Mouse (Mus musculus) skeletal muscle tissue, adult 2 months (tissue): ENCODE data around the gene Nhlrc3.
A peak's percentile ranks its signal among the peaks of the same experiment; 100 is the strongest.

Source experiments
- DNase-seq: peaks from one replicate; pipeline ENCODE4 v3.0.0-alpha.2; 2012; ENCODE audit warnings: low read depth, low spot score

The Nhlrc3 gene

DNA sequence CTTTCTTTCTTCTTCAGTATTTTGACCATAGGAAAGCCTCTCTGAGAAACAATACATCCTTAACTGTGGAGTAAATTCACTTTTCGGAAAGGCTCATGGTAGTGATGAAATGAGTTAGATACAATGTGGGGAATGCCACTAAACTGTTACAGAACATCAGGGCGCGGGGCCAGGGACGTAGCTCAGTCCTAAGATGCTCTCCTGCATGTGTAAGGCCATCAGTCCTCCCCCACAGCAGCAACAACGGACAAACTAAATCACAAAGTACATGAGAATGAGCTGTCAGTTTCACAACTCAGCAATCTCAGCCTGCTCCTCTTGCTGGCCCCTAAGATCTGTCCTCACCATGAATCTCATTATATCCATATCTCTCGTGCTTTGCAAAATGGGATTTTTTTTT is 8.6 kb downstream of the Nhlrc3 start:
- DNase-seq, result no peak

DNA sequence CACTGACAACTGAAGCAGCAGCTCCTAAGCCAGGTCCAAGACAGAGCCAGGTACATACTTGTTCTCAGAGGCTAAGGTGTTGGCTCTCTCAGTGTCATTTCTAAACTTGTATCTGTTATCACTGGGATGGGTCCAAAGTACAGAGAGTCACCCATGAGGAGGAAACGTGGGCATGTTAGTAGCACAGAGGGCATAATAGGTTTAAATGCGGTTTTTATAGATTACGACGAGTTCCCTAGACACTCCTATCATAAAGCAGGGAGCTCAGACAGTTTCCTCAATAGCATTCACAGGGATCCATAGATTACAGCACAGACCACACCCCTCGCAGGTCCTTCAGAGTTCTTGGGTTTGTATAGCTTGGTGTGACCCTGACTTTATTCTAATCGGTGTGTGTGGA is 9.1 kb downstream of the Nhlrc3 start:
- no peak for DNase-seq

DNA sequence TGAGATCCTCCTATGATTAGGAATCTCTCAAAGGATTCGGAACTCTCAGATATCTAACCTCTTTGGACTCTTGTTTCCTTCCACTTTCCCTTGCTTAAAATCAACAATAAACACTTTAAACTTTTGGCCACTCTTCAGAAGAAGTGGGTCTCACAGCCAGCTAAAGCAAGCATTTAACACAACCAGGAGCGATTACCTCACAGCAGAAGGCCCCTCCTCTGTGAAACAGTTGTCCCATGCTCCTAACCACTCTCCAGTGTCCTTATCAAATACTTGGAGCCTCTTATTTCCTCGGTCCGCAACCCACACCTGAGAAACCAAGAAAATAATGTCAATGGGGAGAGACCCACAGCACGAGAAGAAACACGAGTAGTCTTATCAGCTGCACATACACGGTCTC is 9.8 kb downstream of the Nhlrc3 start:
- no peak for DNase-seq

DNA sequence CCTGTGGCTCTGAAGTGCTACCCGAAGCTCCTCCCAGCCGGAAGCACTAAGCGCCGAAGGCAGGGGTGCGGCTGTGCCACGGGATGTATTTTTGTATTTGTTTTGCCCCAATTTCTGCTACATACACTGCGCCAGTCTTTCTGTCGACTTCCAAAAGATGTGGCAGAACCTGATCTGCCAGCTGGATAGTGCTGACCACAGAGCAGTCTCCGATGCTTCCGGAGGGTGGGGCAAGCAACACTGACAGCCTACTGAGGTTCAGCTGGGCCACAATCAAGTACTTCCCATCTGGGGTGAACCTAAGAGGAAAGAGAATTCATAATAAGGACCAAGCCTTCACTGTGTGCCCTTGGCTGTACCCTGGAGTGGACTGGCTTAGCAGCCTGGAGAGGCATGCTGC is 10.8 kb downstream of the Nhlrc3 start:
- no peak for DNase-seq

DNA sequence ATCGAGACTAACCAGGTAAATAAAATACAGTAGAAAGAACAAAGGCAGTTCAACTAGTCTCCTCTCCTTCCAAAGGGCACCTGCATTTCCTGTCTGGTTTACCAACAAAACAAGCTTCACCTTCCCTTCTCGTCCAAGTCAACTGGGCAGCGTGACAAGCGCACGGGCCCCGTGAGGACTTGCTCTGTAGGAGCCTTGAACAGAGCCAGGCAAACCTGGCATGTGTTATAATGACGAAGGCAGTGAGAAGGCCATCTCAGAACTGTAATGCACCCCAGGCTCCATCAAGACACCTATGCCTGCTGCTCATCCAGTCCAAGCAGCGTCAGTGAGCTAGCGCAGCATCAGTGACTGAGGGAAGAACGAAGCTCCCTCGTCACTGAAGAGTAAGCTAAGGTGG is 12.5 kb downstream of the Nhlrc3 start:
- DNase-seq, result no peak

DNA sequence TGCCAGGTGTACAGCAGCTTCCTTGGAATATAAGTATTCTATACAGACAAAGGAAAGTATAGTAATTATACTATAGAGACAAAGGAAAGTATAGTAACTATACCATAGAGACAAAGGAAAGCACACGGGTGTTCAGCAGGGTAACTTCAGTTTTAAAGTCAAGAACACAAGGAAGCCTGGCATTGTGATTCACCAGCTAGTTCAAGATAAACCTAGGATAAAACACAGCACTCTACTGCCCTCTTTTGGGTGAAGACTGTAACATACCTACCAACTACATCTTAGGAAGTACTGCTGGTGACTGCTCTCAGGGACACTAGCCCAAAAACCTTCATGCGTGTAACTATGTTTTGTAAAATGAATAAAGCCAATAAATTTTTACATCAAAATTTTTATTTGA is 14.9 kb downstream of the Nhlrc3 start:
- DNase-seq, result peak; percentile 78

DNA sequence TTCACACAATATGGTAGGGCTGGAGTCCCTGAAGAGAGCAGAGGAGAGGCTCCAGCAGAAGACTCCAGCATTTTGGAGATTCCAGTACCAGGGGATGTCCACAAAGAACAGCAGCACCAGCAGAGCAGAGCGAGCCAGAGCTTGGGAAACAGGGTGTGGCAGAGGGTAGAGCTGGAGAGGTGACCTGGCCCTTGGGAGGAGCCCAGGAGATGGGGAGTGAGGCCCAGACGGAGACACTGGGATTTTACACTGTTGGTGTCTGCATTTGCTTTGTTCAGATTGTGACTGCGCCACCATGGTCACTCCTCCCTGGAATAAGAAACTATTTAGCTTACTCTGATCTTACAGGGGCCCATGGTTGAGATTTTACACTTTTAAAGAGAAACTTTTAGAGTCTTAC is 16.3 kb downstream of the Nhlrc3 start:
- no peak for DNase-seq

DNA sequence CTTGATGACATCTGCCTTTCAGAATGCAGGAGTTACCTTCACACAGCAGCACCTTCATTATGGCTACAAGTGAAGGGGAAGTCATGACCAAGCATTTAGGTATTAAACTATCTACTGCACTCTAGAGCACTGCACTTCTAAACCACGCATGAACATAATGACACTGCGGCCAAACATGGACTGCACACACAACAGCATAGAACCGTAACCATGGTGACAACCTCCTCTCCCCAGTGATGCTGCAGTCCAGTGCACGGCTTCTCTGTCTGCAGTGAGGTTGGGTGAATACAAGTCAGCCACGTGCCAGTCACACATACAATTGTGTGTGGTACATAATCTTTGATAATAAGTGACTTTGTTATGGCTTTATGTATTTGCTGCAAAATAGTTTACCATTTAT is 17.6 kb downstream of the Nhlrc3 start:
- no peak for DNase-seq

DNA sequence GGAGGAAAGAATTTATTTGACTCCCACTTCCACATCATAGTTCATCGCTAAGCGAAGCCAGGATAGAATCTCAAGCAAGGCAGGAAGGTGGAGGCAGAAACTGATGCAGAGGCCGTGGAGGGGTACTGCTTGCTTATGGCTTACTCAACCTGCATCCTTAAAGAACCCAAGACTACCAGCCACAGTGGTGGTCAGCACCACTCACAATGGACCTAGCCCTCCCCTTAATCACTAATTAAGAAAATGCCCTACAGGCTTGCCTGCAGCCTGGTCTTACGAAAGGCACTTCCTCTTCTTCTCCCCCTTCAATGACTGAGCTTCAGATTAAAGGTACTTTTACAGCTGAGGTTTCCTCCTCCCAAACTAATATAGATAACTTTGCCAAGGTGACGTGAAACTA is 26.6 kb downstream of the Nhlrc3 start:
- DNase-seq, result no peak

DNA sequence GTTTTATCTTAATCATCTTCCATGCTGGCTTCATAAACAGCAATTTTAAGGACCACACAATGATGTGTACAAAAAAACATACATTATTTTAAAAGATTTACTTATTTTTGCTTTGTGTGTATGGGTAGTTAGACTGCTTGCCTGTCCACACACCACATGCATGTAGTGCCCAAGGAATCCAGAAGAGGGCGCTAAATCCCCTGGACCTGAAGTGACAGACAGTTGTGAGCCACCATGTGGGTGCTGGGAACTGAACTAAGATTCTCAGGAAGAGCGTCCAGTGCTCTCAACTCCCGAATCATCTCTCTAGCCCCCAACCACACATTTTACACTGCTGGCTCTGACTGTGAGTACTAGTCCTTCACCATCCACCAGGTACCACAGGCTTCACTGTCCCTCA is 28.5 kb downstream of the Nhlrc3 start:
- no peak for DNase-seq

DNA sequence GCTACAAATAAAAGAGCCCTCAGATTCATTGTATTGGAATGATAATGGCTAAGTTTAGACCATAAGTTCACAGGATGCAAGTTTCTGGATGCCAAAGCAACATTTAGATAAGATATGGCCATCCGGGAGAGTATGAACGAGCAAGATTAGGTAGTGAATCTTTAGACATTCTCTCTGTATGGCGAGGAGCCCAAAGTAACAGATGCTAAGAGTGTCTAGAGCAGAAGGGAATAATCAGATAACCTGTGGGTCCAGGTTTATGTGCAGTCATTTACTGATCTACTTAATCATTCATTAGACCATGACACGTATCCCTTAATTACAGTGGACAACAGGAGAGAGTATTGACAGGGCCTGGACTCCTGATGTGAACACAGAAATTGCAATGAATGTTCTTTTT is 39.6 kb downstream of the Nhlrc3 start:
- no peak for DNase-seq

DNA sequence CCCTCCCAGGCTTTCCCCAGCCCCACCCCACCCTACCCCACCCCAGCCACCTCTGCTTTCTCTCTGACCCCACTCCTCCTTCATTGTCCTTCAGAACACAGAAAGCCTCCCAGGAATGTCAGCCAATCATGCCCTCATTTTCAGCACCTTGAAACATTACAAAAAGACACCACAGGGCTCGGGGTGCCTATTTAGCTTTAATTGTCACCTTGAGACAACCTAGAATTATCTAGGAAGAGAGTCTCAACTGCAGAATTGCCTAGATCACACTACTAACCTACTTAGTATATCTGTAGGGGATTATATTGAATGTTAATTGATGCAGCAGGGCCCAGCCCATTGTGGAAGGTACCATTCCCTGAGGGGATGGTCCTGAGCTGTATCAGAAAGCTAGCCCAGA is 40.4 kb downstream of the Nhlrc3 start:
- DNase-seq, result no peak

DNA sequence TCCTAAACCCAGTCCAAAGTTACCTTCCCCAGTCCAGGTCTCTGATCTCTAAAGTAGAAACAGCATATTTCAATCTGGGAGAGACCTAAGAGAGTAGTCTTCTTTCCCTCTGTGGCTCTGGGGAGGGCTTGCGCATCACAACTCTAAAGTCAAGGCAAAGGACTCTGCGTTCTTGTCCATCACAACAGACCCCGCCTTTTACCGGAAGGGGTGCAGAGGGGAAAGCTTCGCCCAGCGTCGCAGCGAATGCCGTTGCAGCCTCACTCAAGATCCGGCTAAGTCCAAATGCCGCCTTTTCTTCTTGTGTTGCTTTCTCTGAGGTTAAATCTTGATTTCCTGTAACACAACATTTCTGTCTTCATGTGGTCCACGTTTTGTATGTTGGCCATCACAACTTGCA is 41.5 kb downstream of the Nhlrc3 start:
- DNase-seq, result no peak

DNA sequence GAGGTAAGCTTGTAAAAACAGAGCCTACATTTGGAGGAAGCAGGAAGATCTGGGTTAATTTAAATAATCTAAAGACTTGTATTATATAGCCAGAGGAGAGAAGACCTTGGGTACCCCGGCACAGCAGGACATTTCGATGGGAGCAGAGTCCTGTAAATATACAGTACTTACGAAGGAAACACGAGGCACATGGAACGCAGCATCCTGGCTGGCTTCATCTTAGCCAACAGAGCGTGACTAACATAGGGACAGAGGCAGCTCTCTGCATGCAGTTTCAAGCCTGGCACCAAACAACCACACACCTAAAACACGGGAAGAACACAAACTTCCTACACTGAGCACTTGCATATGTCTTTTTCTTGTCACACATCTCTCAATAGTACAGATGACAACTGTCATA is 45.4 kb downstream of the Nhlrc3 start:
- DNase-seq, result no peak

DNA sequence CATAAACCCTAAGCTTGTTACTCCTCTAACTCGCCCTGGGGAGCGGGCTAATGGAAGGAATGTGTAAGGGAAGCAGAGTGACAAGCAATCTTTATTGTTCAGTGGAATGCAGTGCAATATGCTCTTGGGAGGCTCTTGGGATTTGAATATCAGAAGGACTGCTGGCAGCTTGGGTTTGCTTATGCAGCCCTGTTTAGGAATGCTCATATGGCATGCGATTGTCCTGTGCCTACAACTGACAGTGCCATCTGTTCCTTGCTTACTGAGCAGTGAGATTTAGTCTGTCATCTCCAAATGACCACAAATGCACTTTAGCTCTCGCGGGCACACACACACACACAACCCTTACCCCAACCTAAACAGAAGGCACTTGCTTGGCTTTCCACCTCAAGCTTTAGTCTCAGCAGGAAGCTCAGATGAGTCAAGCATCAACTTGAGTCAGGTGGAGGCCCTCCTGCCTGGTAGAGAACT is 47.1 kb downstream of the Nhlrc3 start:
- no peak for DNase-seq

DNA sequence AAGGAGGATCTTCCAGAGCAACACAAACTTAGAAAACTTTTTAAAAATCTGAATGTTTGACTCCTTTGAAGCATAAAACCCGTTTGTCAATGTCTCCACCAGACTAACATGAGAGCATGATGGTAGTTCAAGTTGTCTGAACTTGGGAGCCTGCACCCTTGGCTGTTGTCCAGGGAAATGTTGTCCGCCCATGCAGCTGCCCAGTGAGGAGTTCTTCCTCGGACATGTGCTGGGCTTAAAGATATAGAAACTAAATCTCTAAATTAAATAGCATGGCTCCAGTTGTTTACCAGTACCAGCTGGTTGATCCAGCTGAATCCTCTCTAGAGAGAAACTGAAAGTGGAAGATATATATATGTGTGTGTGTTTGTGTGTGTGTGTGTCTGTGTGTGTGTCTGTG is 49.2 kb downstream of the Nhlrc3 start:
- peak; percentile 18 for DNase-seq

DNA sequence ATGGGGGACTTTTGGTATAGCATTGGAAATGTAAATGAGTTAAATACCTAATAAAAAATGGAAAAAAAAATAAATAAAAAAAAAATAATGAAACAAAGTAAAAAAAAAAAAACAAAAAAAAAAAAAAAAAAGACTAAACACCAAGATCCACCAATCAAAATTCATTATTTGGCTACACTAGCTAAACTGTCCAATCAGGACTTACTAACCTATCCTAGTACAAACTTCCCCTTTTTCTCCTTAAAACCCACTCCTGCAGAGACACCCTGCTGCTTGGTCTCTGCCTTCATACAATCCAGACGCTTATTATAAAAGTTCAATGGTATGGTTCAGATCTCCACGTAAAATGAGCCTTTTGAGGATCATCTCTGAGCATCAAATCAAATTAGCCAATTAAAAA is 49.7 kb downstream of the Nhlrc3 start:
- no peak for DNase-seq

DNA sequence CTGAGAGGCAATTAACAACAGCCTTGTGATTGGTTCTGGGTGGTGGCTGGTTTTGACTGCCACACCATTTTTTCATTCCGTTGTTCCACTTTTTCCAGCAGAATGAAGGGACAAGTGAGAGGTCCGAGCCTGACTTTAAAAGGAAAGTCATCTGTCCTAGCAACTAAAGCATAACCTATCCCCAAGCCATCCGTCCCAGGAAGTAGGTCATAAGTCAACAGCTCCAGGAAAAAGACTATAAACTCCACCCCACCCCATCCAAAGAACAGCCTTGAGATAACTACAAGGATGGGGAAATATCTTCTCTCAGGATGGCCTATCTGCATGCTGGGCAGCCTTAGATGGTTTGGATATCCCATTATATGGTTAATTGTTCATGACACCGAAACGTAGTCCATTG is 50.9 kb downstream of the Nhlrc3 start:
- DNase-seq, result no peak

DNA sequence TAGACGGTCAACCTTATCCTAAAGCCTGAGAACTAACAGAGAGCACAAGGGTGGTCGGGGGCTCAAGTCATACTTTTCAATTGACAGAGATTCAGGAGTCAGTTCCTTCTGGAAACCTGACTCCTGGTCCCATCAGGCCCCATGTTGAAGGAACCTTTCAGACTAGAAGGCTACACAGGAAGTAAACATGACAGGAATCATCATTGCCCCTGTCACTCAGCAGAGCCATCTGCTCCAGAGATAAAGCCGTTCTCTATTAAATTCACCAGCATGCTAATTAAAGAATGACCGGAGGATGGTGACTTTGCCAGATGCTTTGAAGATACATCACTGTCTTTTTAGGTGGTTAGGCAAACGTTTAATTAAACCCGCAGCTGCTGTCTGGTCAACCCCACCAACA is 53.1 kb downstream of the Nhlrc3 start:
- DNase-seq, result no peak

DNA sequence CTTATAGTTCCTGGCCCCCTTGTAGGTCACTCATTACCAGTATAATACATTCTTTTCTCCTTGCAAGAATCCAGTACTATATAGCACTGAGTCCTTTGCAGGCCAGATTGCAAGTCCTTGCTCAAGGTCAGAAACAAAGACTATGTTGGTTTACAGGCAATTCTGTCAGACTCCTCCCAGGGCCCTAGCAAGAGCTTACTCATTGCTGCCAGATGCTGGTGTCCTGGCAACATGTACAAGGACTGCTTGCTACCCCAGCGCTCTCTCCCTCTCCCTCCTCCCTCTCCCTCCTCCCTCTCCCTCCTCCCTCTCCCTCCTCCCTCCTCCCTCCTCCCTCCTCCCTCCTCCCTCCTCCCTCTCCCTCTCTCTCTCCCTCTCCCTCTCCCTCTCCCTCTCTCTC is 56.0 kb downstream of the Nhlrc3 start:
- no peak for DNase-seq
